Mouse (Mus musculus): ENCODE data around the gene Eef1akmt1.

Eef1akmt1 gene

DNA sequence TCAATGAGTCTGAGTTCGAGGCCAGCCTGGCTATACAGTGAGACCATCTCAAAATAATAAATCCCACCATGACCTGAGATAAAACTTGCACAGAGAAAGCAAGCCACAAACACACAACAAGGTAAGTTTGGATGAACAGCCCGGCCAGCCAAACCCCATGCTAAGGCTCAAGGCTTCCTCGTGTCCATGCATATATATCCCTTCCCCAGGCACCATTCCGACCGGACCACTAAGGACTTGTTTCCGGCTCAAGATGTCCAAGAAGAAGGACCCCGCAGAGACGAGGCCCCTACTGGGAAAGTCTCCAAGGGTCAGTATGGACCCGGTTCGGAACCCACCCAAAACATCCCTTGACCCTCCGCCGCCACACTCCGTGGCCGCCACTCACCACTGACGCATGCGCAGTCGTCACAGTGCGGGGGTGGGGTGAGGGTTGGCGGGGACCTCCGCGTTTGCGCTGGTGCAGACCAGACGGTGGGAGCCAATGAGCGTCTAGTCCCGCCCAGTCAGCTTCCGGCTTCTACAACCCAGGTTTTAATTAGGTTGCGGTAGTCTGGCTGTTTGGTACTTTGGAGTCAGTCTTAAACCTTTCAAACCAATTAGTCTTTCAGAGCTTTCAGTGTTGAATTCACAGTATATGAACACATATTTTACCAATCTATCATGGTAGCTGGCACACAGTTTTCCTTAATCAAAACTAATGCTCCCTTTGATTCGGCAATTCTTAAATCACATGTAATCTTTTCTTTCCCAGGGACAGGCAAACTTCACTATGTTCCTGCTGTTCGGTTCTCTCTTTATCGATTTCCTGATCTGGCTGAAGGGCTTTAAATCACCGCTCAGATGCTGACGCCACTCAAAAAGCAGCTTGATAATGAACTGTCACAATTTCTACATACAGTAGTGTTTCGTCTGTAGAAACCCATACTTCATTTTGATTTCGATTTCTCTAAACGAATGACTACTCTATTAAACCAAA is at the start of gene Eef1akmt1:
Eef1akmt1 (minus strand) TSS at position 458 of the 979 bp plus-strand sequence.
- DNase-seq, result peak; percentile 97 to 98

DNA sequence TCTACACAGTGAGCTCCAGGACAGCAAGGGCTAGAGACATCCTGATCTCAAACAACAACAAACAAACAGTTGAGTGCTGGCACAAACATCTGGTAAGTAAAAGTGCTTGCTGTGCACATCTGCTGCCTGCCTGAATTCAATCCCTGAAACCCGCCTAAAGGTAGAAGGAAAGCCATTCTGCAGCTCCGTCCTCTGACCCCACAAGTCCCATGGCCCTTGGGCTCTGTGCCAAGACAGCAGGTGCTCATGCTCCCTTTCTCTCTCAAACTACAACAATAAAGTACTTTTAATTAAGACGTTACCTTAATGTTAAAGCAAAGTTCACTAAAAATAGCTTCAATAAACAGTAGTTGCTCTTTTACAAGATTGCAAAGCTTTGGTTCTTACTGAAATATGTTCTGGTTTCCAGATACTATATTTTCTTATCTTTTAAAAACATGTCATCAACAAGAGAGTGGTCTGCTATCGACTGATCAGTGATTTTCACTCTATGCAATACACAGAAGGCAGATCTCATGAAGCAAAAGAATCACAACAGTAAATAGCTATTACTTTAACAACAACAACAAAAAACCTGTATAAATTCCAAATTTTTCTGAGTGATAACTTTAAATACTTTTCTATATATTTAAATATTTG is 49.3 kb upstream of the Eef1akmt1 start:
- DNase-seq, result peak; percentile 37 to 47

DNA sequence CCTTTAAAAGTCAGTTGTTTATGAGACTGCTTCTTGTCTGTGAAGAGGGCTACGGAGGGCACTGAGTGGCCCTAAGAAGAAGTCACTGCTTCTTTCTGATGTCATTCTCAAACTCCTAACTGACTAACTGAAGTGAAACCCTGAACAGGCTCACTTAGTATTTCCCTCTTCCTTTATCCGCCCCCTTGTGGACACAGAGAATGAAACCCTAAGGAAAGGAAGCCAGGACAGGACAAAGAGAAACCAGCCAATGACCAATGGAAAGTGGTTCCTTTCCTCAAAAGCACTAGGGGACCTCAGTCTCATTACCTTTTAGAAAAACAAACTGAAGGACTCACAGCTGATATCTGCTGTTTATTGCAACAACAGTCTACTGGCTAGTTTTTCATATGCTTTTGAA is 48.1 kb upstream of the Eef1akmt1 start:
- DNase-seq, result peak; percentile 33 to 39

DNA sequence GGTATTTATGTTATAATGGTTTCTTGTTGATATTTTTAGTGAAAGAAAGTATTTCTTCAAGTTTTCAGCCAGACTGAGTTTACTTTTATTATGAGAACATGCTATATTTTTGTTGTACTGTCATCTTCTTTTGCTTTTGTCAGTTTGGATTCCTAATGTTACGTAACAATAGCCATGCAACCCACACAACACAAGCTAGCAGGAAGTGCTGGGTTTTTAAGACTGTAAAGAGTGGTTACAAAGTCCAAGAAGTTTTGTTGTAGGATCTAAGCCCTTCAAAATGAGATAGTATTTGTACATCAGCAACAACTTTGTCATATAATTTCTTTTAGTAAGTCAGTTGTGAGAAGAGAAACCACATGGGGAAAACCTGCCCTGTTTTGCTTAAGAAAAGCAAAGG is 46.3 kb upstream of the Eef1akmt1 start:
- DNase-seq, result no peak

DNA sequence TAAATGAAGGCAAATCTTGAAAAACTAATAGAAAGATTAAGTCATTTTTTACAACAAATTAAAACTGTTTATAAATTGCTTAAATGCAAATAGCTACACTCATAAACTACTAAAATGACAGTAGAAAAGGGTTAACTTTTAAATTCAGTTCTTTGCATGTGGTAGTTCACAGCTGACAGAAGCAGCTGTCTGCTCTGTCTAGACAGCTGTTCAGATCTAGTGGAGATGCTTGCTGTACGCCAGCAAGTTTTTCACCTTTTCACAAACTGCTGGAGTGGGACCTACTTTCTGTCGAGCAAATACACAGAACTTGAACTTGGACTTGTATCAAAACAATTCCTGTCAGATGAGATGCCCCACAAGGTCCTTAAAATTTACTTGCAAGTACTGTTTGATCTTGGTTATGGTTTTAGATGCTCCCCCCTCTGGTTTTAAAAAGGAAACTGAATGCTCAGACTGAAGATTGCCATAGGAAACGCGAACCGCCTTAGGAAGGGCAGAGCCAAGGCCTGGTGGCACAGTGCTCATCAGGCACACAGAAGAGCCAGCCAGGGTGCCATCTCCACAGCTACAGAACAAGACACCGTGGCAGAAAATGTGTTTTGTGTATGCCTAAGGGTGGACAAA is 45.0 kb upstream of the Eef1akmt1 start:
- no peak for DNase-seq

DNA sequence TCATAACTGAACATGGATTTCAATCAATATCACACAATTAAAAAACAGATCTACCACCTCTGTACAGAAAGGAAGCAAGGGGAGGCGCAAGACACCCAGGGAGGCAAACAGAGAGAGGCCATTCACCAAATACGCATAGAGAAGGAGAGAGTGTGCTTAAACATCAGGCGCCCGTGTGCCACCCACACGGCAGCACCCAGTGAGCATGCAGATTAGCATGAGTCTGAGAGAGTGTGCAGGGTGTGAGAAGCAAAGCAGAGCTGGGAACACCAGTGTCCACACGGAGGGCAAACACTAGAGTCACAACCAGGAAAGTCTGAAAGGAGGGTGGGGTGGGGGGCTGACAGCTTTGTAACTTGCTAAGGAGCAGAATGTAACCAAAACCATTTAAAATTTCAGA is 44.4 kb upstream of the Eef1akmt1 start:
- no peak for DNase-seq

DNA sequence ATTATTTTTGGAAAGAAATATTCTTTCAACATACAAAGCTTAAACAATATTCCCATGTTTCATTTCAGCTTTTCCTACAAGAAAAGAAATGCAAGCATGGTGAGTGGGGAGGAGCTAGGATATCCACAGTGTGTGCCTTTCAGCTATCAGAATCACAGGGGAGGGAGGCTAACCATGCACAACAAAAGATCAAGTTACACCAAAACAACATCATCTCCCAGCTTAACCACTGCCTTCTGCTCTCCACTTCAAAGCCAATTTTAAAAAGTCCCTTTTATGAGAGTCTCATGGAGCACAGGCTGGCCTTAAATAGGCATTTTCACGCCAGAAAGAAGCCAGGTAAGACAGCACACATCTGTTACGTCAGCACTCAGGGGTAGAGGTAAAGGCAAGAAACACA is 39.6 kb upstream of the Eef1akmt1 start:
- no peak for DNase-seq

DNA sequence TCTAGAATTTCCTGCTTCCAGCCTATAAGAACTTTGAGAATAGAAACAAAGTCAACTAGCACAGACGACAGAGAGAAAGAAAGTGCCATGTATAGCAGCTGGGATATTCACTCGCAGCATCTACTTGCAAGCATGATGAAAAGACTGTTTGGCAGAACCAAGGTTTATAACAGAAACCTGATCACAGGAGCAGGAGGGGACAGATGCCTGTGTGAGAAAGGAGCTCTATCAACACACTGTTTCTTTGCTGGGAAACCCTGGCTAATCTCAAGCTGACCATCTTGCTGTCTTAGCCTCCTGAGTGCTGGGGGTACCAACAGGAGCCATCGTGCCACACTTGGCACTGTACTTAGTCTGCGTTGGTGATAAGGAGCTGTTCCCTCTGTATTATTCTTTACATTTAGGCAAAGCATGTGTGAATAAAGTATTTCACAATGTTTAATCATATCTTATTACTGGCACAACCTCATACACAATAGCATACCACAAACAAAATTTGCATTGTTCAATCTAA is 38.5 kb upstream of the Eef1akmt1 start:
- DNase-seq, result no peak

DNA sequence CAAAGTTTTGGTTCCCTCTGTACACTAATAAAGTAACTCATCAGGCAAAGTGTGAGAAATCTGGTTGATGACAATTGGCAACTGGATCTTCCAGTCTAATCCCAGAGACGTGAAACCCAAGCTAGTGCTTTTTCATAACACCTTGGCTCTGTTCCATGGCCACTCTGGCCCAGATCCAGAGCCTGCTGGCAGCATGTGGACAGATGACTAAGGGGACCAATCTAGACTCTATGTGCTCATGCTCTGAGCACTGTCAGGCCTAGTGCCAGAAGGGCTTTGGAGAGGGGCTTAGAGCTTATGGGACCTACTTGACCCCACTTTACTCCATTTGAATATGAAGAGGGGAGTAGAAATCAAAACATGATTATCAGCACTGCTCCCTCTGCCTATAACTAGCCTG is 36.1 kb upstream of the Eef1akmt1 start:
- peak; percentile 90 to 94 for DNase-seq

DNA sequence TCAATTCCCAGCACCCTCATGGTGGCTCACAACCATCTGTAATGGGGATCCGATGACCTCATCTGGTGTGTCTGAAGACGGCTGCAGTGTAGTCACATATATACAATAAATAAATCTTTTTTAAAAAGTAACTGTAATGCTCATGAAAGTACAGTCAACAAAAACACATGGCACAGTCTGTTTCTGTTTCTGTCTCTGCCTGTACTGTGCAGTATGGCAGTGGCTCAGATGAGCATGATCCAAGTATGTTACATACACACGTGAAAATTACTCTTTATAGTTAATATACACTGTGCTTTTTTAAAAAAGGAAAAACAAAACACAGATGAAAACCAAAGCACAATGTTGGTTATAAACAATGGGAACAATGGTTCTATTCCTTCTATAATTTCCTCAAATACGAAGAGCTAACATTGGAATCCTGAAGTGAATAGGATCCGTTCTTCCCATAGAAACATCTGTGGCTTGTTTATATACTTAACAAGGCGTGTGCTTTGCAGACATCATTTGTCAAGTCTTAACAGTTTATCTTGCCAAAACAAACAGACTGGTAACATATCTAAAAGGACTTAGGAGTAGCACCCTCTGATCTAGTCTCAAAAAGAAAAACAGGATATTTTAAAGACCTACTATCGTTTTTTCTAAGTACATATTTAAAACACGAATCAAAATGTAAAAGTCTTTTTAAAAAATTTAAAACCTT is 35.4 kb upstream of the Eef1akmt1 start:
- DNase-seq, result no peak

DNA sequence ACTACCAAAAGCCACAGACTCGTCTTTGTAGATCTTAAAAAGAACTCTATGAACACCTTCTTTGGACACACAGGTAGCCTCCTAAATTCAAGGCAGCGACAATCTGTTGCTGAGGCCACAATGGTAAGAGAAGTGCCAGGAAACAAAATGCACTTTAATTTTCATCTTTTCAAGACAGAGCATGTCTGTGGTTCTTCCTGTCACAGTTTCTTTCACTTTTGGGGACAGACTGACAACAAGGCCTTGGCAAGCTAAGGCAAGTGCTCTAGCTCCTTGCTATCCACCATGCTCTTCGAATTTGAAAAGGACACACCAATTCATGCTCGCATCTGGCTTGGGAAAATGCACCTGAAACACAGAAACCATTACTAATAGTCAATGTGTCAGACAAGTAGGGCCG is 21.9 kb upstream of the Eef1akmt1 start:
- DNase-seq, result no peak

DNA sequence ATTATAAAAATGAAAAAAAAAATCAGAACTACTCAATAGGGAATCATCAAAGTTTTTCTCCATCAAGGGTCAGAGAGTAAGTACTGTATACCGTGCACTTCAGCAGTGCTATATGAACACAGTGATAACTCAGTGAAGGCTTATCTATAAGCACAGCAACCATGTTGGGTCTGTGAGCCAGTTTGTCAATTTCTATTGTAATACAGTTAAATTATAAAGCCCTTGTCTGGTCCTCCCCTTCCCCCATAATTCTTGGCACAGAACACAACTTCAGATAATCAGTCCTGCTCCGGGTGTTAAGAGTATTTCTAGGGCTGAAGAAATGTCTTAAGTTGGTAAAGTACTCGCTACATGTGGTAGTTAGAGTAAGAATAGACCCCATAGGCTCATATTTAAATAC is 20.4 kb upstream of the Eef1akmt1 start:
- no peak for DNase-seq

DNA sequence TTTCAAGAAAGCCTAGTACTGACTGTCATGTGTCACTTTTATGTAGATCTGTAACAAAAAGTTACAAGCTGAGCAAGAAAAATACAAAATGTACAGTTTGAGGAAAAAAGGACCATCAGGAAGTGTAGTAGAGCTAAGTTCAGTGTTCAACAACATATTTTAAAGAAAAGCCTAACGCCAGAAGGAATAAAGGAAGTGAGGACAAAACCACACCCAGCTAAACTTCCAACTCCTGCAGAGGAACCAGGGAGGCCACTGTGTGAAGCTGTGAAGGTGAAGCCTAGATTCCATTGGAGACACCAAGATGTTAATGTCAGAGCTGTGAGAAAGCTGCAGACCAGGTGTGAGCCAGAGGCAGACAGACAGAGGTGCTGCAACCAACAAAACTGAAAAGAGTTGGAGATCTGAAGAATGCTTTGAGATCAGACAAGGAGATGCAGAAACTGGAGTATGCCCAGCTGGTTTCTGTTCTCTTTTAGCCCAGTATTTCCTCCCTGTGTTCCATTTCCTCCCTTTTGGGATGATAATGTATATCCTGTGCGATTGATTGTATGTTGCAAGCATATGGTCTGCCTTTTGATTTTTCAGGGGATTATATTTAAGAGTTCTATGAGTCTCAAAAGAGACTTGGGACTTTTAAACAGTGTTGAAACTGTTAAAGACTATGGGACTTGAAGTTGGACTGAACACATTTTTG is 5.1 kb upstream of the Eef1akmt1 start:
- DNase-seq, result no peak

DNA sequence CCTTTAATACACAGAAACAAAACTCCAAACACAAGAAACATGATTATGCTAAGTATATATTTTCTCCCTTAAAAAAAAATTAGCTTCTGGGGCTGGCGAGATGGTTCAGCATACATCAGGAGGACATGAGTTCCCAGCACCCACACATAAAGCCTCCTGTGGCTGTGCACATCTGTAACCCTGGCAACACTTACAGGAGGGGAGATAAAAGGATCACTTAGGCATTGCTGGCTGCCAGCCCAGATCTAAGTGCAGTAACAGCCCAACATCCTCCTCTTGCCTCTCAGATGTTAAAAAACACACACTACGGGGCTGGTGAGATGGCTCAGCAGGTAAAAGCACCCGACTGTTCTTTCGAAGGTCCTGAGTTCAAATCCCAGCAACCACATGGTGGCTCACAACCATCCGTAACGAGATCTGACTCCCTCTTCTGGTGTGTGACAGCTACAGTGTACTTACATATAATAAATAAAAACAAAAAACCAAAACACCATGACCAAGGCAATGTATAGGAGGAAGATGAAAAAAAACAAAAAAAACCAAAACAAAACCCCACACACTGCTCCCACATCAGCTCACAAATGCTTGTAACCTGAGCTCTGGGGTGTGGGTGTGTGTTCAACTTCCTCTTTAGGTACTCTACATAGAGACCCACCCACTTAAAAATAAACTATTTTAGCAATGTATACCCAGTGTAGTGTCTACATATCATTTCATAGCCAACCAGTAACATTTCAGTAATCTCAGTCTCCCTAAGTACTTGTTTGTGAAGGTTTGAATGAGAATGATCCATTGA is 3.6 kb upstream of the Eef1akmt1 start:
- no peak for DNase-seq

DNA sequence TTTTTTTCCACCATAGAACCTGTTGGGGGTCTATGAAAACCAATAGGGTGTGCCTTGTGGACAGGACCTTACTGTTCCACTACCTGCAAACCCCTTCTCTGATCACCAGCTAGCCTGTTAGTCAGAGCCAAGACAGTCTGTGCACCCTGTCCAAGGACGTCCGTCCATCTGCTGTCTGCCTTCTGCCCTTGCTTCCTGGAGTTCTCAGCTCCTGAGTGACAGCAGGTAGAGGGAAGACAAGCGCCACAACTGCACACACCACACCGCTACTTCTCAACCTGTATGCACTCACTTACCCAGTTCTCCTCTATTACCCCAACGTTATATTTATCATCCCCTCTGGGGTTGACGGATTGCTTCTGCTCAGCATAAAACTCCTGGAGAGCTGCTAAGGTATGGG is 5.8 kb downstream of the Eef1akmt1 start:
- peak; percentile 49 to 61 for DNase-seq

DNA sequence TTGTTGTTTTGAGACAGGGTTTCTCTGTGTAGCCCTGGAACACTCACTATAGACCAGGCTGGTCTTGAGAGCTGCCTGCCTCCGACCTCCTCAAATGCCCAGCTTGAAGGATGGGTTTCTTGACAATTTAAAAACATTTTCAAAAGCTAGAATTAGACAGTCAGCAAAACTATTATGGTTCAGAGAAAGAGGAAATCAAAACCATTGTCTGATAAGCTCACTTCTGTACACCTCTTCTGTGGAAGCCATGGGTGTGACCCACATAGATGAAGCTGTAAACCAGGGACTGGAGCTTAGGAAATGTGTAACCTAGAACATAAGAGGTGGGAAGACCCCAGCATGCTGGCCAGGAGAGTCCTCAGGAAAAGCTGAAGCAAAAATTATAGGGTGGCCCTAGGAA is 14.5 kb downstream of the Eef1akmt1 start:
- no peak for DNase-seq

DNA sequence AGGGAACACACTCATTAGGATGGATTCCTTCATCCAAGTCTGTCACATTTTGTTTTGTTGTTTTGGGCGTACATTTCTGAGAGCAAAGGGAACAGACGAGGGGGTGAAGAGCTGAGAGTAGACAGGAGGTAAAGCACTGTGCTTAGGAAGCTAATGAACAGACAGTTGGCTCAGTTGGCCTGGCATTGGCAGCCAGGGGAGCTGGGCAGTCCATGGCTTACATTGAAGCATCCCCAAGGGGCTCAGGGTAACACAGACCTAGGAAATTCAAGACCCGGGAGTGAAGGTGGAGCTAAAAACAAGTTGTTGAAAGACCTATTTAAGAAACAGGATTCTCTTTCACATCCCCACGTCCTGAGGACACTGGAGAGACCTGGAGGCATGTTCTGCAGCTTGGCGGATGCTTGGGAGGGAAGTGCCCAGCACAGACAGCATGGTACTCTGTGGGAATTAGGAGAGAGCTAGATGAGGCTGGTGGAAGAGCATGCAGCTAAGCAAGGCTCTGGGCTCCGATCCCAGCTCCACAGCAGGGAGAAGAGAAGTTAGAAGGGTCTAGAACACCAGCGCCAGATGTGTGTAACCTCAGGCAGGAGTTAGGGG is 15.8 kb downstream of the Eef1akmt1 start:
- DNase-seq, result peak in 1 of 2 experiments; percentile 48

DNA sequence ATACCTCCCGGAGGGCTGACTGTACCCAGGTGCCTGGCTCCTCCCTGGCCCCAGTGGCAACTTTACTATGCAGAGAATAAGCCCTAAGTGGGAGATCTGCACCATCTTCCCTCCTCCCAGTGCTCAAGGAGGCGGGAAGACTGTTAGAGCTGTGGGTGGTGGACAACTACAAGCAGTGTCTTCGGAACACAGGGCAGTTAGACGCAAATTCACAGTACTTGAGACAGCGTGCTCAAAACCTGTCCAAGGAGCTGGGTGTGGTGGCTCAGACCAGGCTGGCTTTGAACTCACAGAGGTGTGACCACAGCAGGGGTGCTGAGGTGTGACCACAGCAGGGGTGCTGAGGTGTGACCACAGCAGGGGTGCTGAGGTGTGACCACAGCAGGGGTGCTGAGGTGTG is 17.0 kb downstream of the Eef1akmt1 start:
- no peak for DNase-seq

DNA sequence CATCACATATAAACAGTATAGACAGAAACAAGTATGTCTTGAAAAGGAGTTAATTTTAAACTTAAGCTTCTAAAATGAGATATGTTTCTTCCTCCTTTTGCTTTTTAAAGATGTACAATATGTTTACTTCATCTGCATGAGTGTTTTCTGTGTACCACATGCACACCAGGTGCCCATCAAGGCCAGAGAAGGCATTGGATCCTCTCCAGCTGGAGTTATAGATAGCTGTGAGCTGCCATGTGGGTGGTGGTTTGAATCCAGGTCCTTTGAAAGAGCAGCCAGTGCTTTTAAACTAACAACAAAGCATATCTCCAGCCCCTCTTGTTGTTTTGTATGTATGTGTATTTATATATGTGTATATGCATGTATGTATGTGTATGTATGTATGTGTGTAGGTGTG is 18.5 kb downstream of the Eef1akmt1 start:
- DNase-seq, result no peak

DNA sequence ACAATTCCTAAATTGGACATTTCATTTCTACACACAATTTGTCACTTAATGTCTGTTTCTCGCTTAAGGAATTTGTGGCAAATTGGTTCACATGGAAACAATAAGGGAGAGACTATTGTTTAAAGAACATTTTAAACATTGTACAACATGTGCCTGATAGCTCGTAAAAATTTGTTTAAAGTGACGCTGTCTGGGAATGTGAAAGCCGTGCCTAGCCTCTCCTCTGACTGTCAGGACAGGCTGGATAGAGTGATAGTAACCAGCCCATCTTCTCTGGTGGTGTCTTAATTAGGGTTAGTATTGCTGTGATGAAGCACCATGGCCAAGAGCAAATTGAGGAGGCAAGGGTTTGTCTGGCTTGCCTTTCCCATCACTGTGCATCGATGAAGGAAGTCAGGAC is 24.4 kb downstream of the Eef1akmt1 start:
- DNase-seq, result no peak

DNA sequence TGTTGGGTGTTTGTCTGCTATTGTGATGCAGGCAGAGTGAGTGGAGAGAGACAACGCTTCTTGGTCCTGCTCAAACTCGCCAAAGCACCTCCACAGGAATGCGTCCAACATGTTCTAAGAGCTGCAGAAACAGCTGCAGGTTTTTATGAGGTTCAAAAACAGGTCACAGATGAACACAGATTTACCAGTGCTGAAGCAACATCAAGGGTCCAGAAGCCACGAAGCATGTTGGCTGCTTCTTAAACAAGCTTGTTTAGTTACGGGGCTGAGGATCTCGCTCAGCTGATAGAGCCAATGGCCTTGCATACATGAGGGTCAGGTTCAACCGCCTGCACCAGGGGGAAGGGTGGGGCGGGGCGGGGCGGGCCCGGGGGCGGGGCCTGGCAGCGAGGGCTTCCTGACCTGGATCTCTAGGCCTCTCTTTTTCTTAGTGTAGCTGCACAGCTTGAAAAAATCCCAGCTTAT is 24.8 kb downstream of the Eef1akmt1 start:
- no peak for DNase-seq
